In genomic region chr12:92739196-92739595, GRCm38 (mm10) we compare ENCODE assay signal across 19 mouse cellular contexts.
"Had no signal": no experiment of that assay in that cellular context is flagged by ENCODE, and none has a peak within 500 bp of the region (broad histone marks: within the 10 kb centered on the region; RNA-seq: fewer than 3 reads in every experiment).

No protein-coding gene starts in this region.

- H3K4me1 ChIP-seq: liver, embryonic 15.5 days; lung, embryonic 15.5 days; midbrain, embryonic 13.5 days; midbrain, embryonic 15.5 days; neural tube, embryonic 12.5 days; stomach, embryonic 15.5 days had no signal

- ATAC-seq: liver, postnatal 0 days; lung, postnatal 0 days; midbrain, embryonic 13.5 days; midbrain, embryonic 15.5 days had no signal

- H3K27me3 ChIP-seq: liver, embryonic 15.5 days; lung, embryonic 15.5 days; megakaryocyte, embryonic 14.5 days; midbrain, embryonic 13.5 days; midbrain, embryonic 15.5 days; neural tube, embryonic 12.5 days; stomach, embryonic 15.5 days had no signal

- H3K27ac ChIP-seq: liver, embryonic 15.5 days; lung, embryonic 15.5 days; macrophage; midbrain, embryonic 13.5 days; midbrain, embryonic 15.5 days; neural tube, embryonic 12.5 days; stomach, embryonic 15.5 days; stomach, postnatal 0 days had no signal

- H3K9ac ChIP-seq: liver, embryonic 15.5 days; liver, postnatal 0 days; lung, embryonic 15.5 days; midbrain, embryonic 13.5 days; midbrain, embryonic 15.5 days; neural tube, embryonic 12.5 days; stomach, embryonic 15.5 days had no signal

- DNase-seq: liver, postnatal 0 days; lung, adult 2 months; lung, postnatal 14 days; lung, postnatal 36 days; right cerebral cortex, postnatal 14 days; thymus, adult 2 months; thymus, postnatal 25 days; thymus, postnatal 4 days had no signal

- H3K4me2 ChIP-seq: liver, embryonic 15.5 days; lung, embryonic 15.5 days; midbrain, embryonic 11.5 days; midbrain, embryonic 13.5 days; midbrain, embryonic 15.5 days; neural tube, embryonic 12.5 days; stomach, embryonic 15.5 days had no signal

- H3K9me3 ChIP-seq: liver, embryonic 15.5 days; lung, embryonic 15.5 days; megakaryocyte, embryonic 14.5 days; midbrain, embryonic 13.5 days; midbrain, embryonic 15.5 days; neural tube, embryonic 12.5 days; stomach, embryonic 15.5 days had no signal

- H3K36me3 ChIP-seq: liver, embryonic 15.5 days; lung, embryonic 15.5 days; midbrain, embryonic 13.5 days; midbrain, embryonic 15.5 days; neural tube, embryonic 12.5 days; stomach, embryonic 15.5 days had no signal

- H3K4me3 ChIP-seq: liver, embryonic 15.5 days; lung, embryonic 15.5 days; megakaryocyte, embryonic 14.5 days; midbrain, embryonic 13.5 days; midbrain, embryonic 15.5 days; neural tube, embryonic 12.5 days; stomach, embryonic 15.5 days had no signal
